ENCODE assay signal across 19 mouse cellular contexts in the genomic region with DNA sequence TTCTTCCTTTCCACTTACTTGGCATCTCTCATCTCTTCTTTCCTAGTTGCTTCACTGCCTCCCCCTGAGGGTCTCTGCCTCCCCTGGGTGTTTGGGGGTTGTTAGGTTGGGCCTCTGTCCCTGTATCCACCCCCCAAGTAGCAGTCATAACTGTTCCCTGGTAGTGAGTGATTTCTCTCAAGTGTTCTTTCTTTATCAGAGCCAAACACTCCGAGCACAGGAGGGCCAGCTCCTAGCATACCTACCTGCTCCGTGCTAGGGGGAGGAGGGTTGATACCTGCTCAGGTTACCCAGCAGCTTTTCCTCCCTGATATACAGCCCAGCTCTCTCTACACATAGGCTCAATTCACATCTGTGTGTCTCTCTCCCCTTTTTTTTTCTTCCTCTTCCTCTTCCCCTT. TPM values are rescaled to one million over a fixed set of nuclear protein-coding genes. Genes with fewer than 3 reads are reported as not detected.
A peak's percentile ranks its signal among the peaks of the same experiment; 100 is the strongest.
DNase-seq lines count a peak whose midpoint lies in the region; ATAC-seq and TF ChIP-seq lines count a peak whose summit lies in the region.
"Had no signal": no experiment of that assay in that cellular context is flagged by ENCODE, and none has a peak within 500 bp of the region (broad histone marks: within the 10 kb centered on the region; RNA-seq: fewer than 3 reads in every experiment).

No protein-coding gene starts in this region.

- H3K4me3 ChIP-seq in lung, embryonic 15.5 days = no peak overlapping the region
- no peak overlapping the region for H3K4me3 ChIP-seq in hindbrain, postnatal 0 days (ENCODE audit: low read length)
- H3K4me3 ChIP-seq: forebrain, embryonic 10.5 days; forebrain, embryonic 13.5 days; hindbrain, embryonic 12.5 days had no signal

- H3K27me3 ChIP-seq in lung, embryonic 15.5 days = no peaks in the 10 kb centered on the region
- H3K27me3 ChIP-seq in hindbrain, postnatal 0 days (ENCODE audit: insufficient read depth, low read length) = no peaks in the 10 kb centered on the region
- H3K27me3 ChIP-seq: forebrain, embryonic 13.5 days; hindbrain, embryonic 12.5 days had no signal

- 62% methylated on average over 2 of the region's 2 CpGs for WGBS in lung, embryonic 15.5 days
- WGBS in hindbrain, postnatal 0 days = 97% methylated on average over 2 of the region's 2 CpGs

- H3K4me2 ChIP-seq in lung, embryonic 15.5 days = no peak overlapping the region
- H3K4me2 ChIP-seq in hindbrain, postnatal 0 days (ENCODE audit: low read depth, low read length) = no peak overlapping the region
- H3K4me2 ChIP-seq: forebrain, embryonic 13.5 days; heart, embryonic 11.5 days; hindbrain, embryonic 12.5 days had no signal

- peaks cover 75% of the 10 kb centered on the region for H3K36me3 ChIP-seq in lung, embryonic 15.5 days
- peaks cover 65% of the 10 kb centered on the region for H3K36me3 ChIP-seq in hindbrain, postnatal 0 days (ENCODE audit: insufficient read depth, low read length)

- H3K9ac ChIP-seq in lung, embryonic 15.5 days = no peak overlapping the region
- no peak overlapping the region for H3K9ac ChIP-seq in hindbrain, postnatal 0 days (replicated peaks; ENCODE audit: low read length)
- H3K9ac ChIP-seq: forebrain, embryonic 13.5 days; hindbrain, embryonic 12.5 days had no signal

- peak overlapping the region; percentile 58 for H3K27ac ChIP-seq in lung, embryonic 15.5 days
- no peak overlapping the region for H3K27ac ChIP-seq in hindbrain, postnatal 0 days
- H3K27ac ChIP-seq: forebrain, embryonic 10.5 days; forebrain, embryonic 13.5 days; hindbrain, embryonic 12.5 days had no signal

- TF ChIP-seq CTCF in hindbrain, postnatal 0 days (IDR thresholded peaks at IDR 0.05; ENCODE audit: low read depth) = no peak

- H3K9me3 ChIP-seq in lung, embryonic 15.5 days = no peaks in the 10 kb centered on the region
- no peaks in the 10 kb centered on the region for H3K9me3 ChIP-seq in hindbrain, postnatal 0 days (ENCODE audit: low read length)
- H3K9me3 ChIP-seq: forebrain, embryonic 10.5 days; forebrain, embryonic 13.5 days; hindbrain, embryonic 12.5 days had no signal

- H3K4me1 ChIP-seq in lung, embryonic 15.5 days = peaks cover 26% of the 10 kb centered on the region
- no peaks in the 10 kb centered on the region; the same call in 1 of the 2 replicates for H3K4me1 ChIP-seq in hindbrain, postnatal 0 days (ENCODE audit: insufficient read depth, low read length)

- DNase-seq in lung, postnatal 10 days = peak; percentile 33
- DNase-seq in lung, postnatal 36 days = peak; percentile 62
- no peak for DNase-seq in retina, embryonic 14.5 days (ENCODE audit: low spot score)
- DNase-seq in B cell, adult 2 months = no peak
- DNase-seq in hindbrain, postnatal 0 days (ENCODE audit: low spot score) = no peak
- DNase-seq: adrenal gland, adult 8-10 months; adrenal gland, postnatal 25 days; cerebellum, adult 18-20 months; cerebellum, adult 9-10 months; cerebellum, postnatal 14 days; gastrocnemius, postnatal 14 days; heart, adult 11 months had no signal

- ATAC-seq in lung, embryonic 15.5 days (ENCODE audit: borderline replicate concordance, extremely low read depth, low FRiP score, low TSS enrichment) = peak; percentile 49; the same call in 1 of the 2 replicates
- ATAC-seq in hindbrain, postnatal 0 days = no peak
- ATAC-seq: activated CD4-positive, CD25-positive, alpha-beta regulatory T cell, adult 4 months; forebrain, embryonic 13.5 days; forebrain, embryonic 16.5 days had no signal

RNA-seq across cellular contexts. Expression of a gene that starts 15.3 kb away (rescaled TPM):
- polyA plus RNA-seq in lung, embryonic 15.5 days (2015; fragmentation: Nextera tagmentation; extraction: Ambion mirVana) = 0.37 and 0.40 TPM in 2 replicates
- total RNA-seq in hindbrain, postnatal 0 days (2014; rRNA removed) = 0.52 and 0.65 TPM in 2 replicates
- polyA plus RNA-seq in hindbrain, postnatal 0 days (2015; fragmentation: Nextera tagmentation; extraction: Ambion mirVana) = 0.11 TPM in 2 replicates

RNA-seq across cellular contexts. Expression of a gene that starts 16.2 kb away (rescaled TPM):
- 637 and 683 TPM in 2 replicates for polyA plus RNA-seq in lung, embryonic 15.5 days (2015; fragmentation: Nextera tagmentation; extraction: Ambion mirVana)
- 136 and 142 TPM in 2 replicates for total RNA-seq in hindbrain, postnatal 0 days (2014; rRNA removed)
- 300 and 302 TPM in 2 replicates for polyA plus RNA-seq in hindbrain, postnatal 0 days (2015; fragmentation: Nextera tagmentation; extraction: Ambion mirVana)

RNA-seq across cellular contexts. Expression of a gene that starts 36.2 kb away (rescaled TPM):
- 153 and 157 TPM in 2 replicates for polyA plus RNA-seq in lung, embryonic 15.5 days (2015; fragmentation: Nextera tagmentation; extraction: Ambion mirVana)
- total RNA-seq in hindbrain, postnatal 0 days (2014; rRNA removed) = 83.1 and 102 TPM in 2 replicates
- polyA plus RNA-seq in hindbrain, postnatal 0 days (2015; fragmentation: Nextera tagmentation; extraction: Ambion mirVana) = 109 and 113 TPM in 2 replicates

RNA-seq across cellular contexts. Expression of a gene that starts 37.2 kb away (rescaled TPM):
- 142 and 154 TPM in 2 replicates for polyA plus RNA-seq in lung, embryonic 15.5 days (2015; fragmentation: Nextera tagmentation; extraction: Ambion mirVana)
- 95.6 and 110 TPM in 2 replicates for total RNA-seq in hindbrain, postnatal 0 days (2014; rRNA removed)
- polyA plus RNA-seq in hindbrain, postnatal 0 days (2015; fragmentation: Nextera tagmentation; extraction: Ambion mirVana) = 228 and 254 TPM in 2 replicates

Comparison
In these comparisons a context has a peak if more than half of its experiments do, and no peak if none do; other contexts are left out.
1. DNase-seq: peak in lung, postnatal 10 days (single experiment) and lung, postnatal 36 days (single experiment); none in retina, embryonic 14.5 days (single experiment), B cell, adult 2 months (0 of 2) and hindbrain, postnatal 0 days (single experiment).